Mouse (Mus musculus) frontal cortex, postnatal 14 days (tissue): ENCODE results near the gene Scamp3.

Experiments used
- DNase-seq, 2 experiments: peaks; one replicate each; pipeline ENCODE4 v3.0.0; 2022; ENCODE audit warnings: low spot score in 2 of 2

Scamp3 gene

GRCm38 (mm10) chr3:89225918-89226317 is 48.6 kb downstream of the Scamp3 start:
- DNase-seq = no peak

GRCm38 (mm10) chr3:89226361-89226760 is 49.1 kb downstream of the Scamp3 start:
- DNase-seq = no peak

GRCm38 (mm10) chr3:89226900-89227299 is 49.6 kb downstream of the Scamp3 start, which contains the start of gene Mtx1:
Gene Mtx1, minus strand, starts transcription at chr3:89227088.
- DNase-seq = no peak

GRCm38 (mm10) chr3:89227307-89228179 is 50.3 kb downstream of the Scamp3 start:
- peak; percentile 87 to 88 for DNase-seq

- peak in 1 of 2 experiments; percentile 78 for DNase-seq
Measured at GRCm38 (mm10) chr3:89228180-89228549, 50.9 kb downstream of the Scamp3 start.

- DNase-seq = no peak
Measured at GRCm38 (mm10) chr3:89228836-89229235, 51.6 kb downstream of the Scamp3 start, which contains the start of gene Muc1. Gene Muc1, plus strand, starts transcription at chr3:89229057.

GRCm38 (mm10) chr3:89229276-89229675 is 52.0 kb downstream of the Scamp3 start:
- no peak for DNase-seq

GRCm38 (mm10) chr3:89230561-89230960 is 53.3 kb downstream of the Scamp3 start:
- DNase-seq = no peak

GRCm38 (mm10) chr3:89231345-89231744 is 54.1 kb downstream of the Scamp3 start:
- no peak for DNase-seq

- DNase-seq = no peak
Measured at GRCm38 (mm10) chr3:89231772-89232275, 54.6 kb downstream of the Scamp3 start.
